Mouse (Mus musculus): ENCODE results near the gene Brca2. TPM values are rescaled to one million over a fixed set of nuclear protein-coding genes. Genes with fewer than 3 reads are reported as not detected.

Brca2 gene
- polyA plus RNA-seq, 1 experiment from 2014 or later: 30.0 TPM

DNA sequence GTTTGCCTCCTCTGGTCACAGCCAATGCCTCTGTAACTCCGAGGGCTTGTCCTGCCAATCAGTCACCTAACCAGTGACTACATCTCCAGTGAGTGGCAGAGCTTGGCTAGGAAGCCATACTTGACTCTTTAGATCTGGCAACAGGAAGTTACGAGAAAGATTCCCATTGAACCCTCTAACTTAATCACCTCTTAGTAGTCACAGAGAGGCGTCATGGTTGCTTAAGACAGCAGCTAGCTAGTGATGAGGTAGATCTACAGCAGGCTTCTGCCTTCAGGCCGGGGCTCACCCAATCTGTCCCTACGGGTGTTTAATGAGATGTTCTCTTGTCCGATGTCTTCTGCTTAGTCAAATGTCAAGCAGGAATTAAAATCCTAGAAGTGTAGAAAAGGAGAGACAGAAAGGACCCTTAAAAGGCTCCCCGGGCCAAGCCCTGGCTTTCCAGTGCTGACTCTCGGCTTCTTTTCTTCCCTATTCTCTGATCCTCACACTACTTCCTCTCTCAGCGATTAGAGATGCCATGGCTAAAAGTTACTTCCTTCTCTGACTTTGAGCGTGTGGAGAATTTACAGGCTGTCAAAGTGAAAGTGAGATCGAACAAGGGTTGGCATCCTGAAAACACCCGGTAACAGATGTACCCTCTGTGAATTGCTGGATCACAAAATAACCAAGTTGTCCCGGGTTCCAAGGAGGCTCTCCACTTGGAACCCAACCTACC lies 69.9 kb downstream of the Brca2 start:
- whole genome bisulfite sequencing: 51% methylated on average over 13 of the region's 13 CpGs
- H3K27ac ChIP-seq (ENCODE audit: low read depth, low read length): no peak overlapping the region
- peaks cover 22% of the 10 kb centered on the region for H3K4me1 ChIP-seq (replicated peaks; ENCODE audit: control insufficient read depth, insufficient read depth, low read length)

GRCm38 (mm10) chr5:150592904-150593755 lies 70.7 kb downstream of the Brca2 start:
- H3K4me3 ChIP-seq (ENCODE audit: low read depth, low read length): peak overlapping the region; percentile 93
- no peaks in the 10 kb centered on the region for H3K9me3 ChIP-seq (ENCODE audit: control insufficient read depth, low read length)
- peak overlapping the region; percentile 82 for H3K27ac ChIP-seq (ENCODE audit: low read depth, low read length)
- H3K36me3 ChIP-seq (ENCODE audit: control insufficient read depth, insufficient read depth, low read length): no peaks in the 10 kb centered on the region; the same call in 1 of the 2 replicates
- 6% methylated on average over 40 of the region's 40 CpGs for WGBS
- DNase-seq (ENCODE audit: low spot score): peak; percentile 60
- peak overlapping the region; percentile 94 for H3K4me2 ChIP-seq
- no peaks in the 10 kb centered on the region for H3K27me3 ChIP-seq (replicated peaks; ENCODE audit: control insufficient read depth, insufficient read depth, low read length)
- H3K9ac ChIP-seq (ENCODE audit: low read depth, low read length): peak overlapping the region; percentile 91
- ATAC-seq (replicated peaks; ENCODE audit: low FRiP score): peak; percentile 72
- H3K4me1 ChIP-seq (replicated peaks; ENCODE audit: control insufficient read depth, insufficient read depth, low read length): peaks cover 25% of the 10 kb centered on the region

More for the DNA sequence above, 69.9 kb downstream of the Brca2 start:
- H3K36me3 ChIP-seq (ENCODE audit: control insufficient read depth, insufficient read depth, low read length): no peaks in the 10 kb centered on the region; the same call in 1 of the 2 replicates
- H3K9ac ChIP-seq (ENCODE audit: low read depth, low read length): no peak overlapping the region
- H3K4me2 ChIP-seq: peak overlapping the region; percentile 94
- DNase-seq (ENCODE audit: low spot score): no peak
- no peaks in the 10 kb centered on the region for H3K27me3 ChIP-seq (replicated peaks; ENCODE audit: control insufficient read depth, insufficient read depth, low read length)
- no peak for ATAC-seq (replicated peaks; ENCODE audit: low FRiP score)
- H3K4me3 ChIP-seq (ENCODE audit: low read depth, low read length): peak overlapping the region; percentile 93
- no peaks in the 10 kb centered on the region for H3K9me3 ChIP-seq (ENCODE audit: control insufficient read depth, low read length)

GRCm38 (mm10) chr5:150593756-150594648 lies 71.6 kb downstream of the Brca2 start:
- H3K9me3 ChIP-seq (ENCODE audit: control insufficient read depth, low read length): no peaks in the 10 kb centered on the region
- H3K9ac ChIP-seq (ENCODE audit: low read depth, low read length): peak overlapping the region; percentile 91
- no peaks in the 10 kb centered on the region for H3K27me3 ChIP-seq (replicated peaks; ENCODE audit: control insufficient read depth, insufficient read depth, low read length)
- peak; percentile 77 for ATAC-seq (replicated peaks; ENCODE audit: low FRiP score)
- under 1% methylated on average over 94 of the region's 102 CpGs for WGBS
- peak overlapping the region; percentile 82 for H3K27ac ChIP-seq (ENCODE audit: low read depth, low read length)
- H3K4me1 ChIP-seq (replicated peaks; ENCODE audit: control insufficient read depth, insufficient read depth, low read length): peaks cover 31% of the 10 kb centered on the region
- H3K4me3 ChIP-seq (ENCODE audit: low read depth, low read length): peak overlapping the region; percentile 93
- H3K4me2 ChIP-seq: peak overlapping the region; percentile 94
- DNase-seq (ENCODE audit: low spot score): peak; percentile 59
- H3K36me3 ChIP-seq (ENCODE audit: control insufficient read depth, insufficient read depth, low read length): no peaks in the 10 kb centered on the region; the same call in 1 of the 2 replicates

DNA sequence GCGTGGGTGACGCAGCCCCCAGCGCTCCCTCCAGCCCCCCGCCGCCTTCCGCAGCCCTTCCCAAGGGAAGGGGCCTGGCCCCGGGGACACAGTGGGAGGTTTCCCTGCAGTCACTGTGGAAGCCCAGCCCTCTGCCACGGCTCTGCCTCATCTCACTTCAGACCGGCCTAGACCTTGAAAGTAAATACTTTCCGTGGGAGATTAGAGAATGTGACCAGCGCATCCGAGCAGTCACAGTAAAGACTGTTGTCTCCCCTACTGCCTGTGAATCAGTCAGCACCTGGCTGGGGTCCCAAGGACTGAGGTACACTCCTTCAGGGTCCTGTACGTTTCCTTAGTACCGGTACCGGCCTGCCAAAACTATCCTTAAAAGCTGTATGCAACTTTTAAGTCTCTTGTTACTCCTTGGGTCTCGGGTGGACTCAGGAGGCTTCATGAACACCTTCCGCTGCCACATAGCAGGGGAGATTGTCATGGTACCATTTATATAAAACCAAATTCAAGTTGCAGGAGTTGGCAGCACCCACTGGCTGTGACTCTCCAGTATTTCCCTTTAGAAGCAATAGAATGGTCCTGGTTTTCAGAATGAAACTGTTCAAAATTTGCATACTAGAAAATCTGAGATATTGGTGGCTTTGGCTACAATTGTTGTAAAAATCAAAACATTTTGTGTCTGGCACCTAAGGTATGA lies 72.4 kb downstream of the Brca2 start:
- H3K27ac ChIP-seq (ENCODE audit: low read depth, low read length): no peak overlapping the region
- H3K27me3 ChIP-seq (replicated peaks; ENCODE audit: control insufficient read depth, insufficient read depth, low read length): no peaks in the 10 kb centered on the region
- 14% methylated on average over 15 of the region's 17 CpGs for WGBS
- peak overlapping the region; percentile 93 for H3K4me3 ChIP-seq (ENCODE audit: low read depth, low read length)
- DNase-seq (ENCODE audit: low spot score) (no peak), ATAC-seq (replicated peaks; ENCODE audit: low FRiP score) (no peak)
- H3K9ac ChIP-seq (ENCODE audit: low read depth, low read length): peak overlapping the region; percentile 91
- H3K4me2 ChIP-seq: peak overlapping the region; percentile 94
- no peaks in the 10 kb centered on the region for H3K9me3 ChIP-seq (ENCODE audit: control insufficient read depth, low read length)
- peaks cover 32% of the 10 kb centered on the region for H3K4me1 ChIP-seq (replicated peaks; ENCODE audit: control insufficient read depth, insufficient read depth, low read length)
- no peaks in the 10 kb centered on the region; the same call in 1 of the 2 replicates for H3K36me3 ChIP-seq (ENCODE audit: control insufficient read depth, insufficient read depth, low read length)

GRCm38 (mm10) chr5:150595366-150596016 lies 73.1 kb downstream of the Brca2 start:
- ATAC-seq (replicated peaks; ENCODE audit: low FRiP score): no peak
- WGBS: 33% methylated on average over 11 of the region's 11 CpGs
- H3K4me2 ChIP-seq: peak overlapping the region; percentile 94; the same call in 1 of the 2 replicates
- H3K27me3 ChIP-seq (replicated peaks; ENCODE audit: control insufficient read depth, insufficient read depth, low read length): no peaks in the 10 kb centered on the region
- H3K9ac ChIP-seq (ENCODE audit: low read depth, low read length): no peak overlapping the region
- H3K4me1 ChIP-seq (replicated peaks; ENCODE audit: control insufficient read depth, insufficient read depth, low read length): peaks cover 39% of the 10 kb centered on the region
- no peak overlapping the region; the same call in 1 of the 2 replicates for H3K4me3 ChIP-seq (ENCODE audit: low read depth, low read length)
- H3K27ac ChIP-seq (ENCODE audit: low read depth, low read length): no peak overlapping the region
- H3K36me3 ChIP-seq (ENCODE audit: control insufficient read depth, insufficient read depth, low read length): no peaks in the 10 kb centered on the region; the same call in 1 of the 2 replicates
- no peak for DNase-seq (ENCODE audit: low spot score)
- H3K9me3 ChIP-seq (ENCODE audit: control insufficient read depth, low read length): no peaks in the 10 kb centered on the region

DNA sequence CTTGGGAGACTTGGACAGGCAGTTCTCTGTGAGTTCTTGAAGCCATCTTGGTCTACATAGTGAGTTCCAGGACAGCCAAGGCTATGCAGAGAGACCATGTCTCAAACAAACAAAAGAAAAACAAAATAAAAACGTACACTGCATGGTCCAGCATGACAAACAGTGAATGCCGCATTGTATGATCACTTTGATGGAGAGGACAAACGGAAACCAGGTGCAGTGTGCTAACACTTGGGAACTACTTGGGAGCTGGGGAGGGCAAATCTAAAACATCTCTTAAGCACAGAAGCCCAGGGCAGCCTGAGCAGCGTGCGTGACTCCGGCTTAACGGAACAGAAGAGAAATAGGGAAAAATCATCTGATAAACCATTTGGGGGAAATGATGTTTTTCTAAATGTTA lies 74.7 kb downstream of the Brca2 start, which contains the start of gene N4bp2l1:
Gene N4bp2l1, minus strand, starts transcription at position 101 of the 400 bp plus-strand sequence.
- 89% methylated on average over 7 of the region's 7 CpGs for whole genome bisulfite sequencing
- no peaks in the 10 kb centered on the region; the same call in 1 of the 2 replicates for H3K36me3 ChIP-seq (ENCODE audit: control insufficient read depth, insufficient read depth, low read length)
- peaks cover 39% of the 10 kb centered on the region for H3K4me1 ChIP-seq (replicated peaks; ENCODE audit: control insufficient read depth, insufficient read depth, low read length)
- H3K9ac ChIP-seq (ENCODE audit: low read depth, low read length): no peak within 1 kb of the TSS
- no peaks in the 10 kb centered on the region for H3K9me3 ChIP-seq (ENCODE audit: control insufficient read depth, low read length)
- no peak within 1 kb of the TSS for H3K4me3 ChIP-seq (ENCODE audit: low read depth, low read length)
- no peak within 1 kb of the TSS; the same call in 1 of the 2 replicates for H3K4me2 ChIP-seq
- ATAC-seq (replicated peaks; ENCODE audit: low FRiP score) (no peak), DNase-seq (ENCODE audit: low spot score) (no peak)
- no peaks in the 10 kb centered on the region for H3K27me3 ChIP-seq (replicated peaks; ENCODE audit: control insufficient read depth, insufficient read depth, low read length)
- no peak within 1 kb of the TSS for H3K27ac ChIP-seq (ENCODE audit: low read depth, low read length)

DNA sequence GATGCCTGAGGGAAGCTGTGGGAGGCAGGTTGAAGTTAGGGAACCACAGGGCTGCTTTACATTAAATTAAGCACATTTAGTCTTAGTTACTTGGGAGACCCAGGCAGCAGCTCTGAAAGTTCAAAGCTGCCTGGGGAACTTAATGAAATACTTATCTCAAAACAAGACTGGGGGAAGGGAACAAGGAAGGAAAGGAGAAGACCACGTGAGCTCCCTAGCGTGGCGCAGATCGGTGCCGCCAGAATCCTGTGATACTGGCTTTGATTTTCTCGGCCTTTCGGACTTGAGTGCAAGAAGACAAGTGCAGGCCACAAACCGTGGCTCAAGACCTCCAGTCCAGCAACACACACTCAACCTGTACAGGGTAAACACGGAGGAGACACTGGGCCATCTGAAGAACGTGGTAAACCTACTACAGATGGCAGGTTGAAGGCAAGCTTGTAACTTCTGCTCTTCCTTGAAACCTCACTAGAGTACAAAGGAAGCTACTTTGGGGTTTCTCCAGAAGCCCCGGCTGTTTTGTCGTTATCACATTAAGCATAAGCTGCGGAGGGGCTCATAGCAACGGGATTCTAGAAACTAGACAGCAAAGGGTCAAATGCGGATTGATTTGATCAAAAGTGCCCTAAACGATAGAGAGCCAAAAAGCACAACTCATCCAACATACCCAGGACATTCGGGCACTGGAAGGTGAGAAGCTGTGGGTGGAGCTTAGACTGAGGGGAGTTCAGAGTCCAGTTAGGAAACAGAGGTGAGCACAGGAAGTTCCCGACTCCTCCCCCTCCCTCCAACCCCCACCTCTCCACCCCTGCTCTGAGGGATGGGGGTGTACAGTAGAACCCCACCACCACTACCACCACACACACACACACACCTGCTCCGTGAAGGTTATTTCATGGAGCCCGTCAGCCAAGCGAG lies 76.0 kb downstream of the Brca2 start:
- Histone ChIP-seq H3K27ac (ENCODE audit: low read depth, low read length) (no peak overlapping the region; the same call in 1 of the 2 replicates), H3K9ac (ENCODE audit: low read depth, low read length) (peak overlapping the region; percentile 48), H3K27me3 (replicated peaks; ENCODE audit: control insufficient read depth, insufficient read depth, low read length) (no peaks in the 10 kb centered on the region), H3K4me3 (ENCODE audit: low read depth, low read length) (no peak overlapping the region), H3K4me1 (replicated peaks; ENCODE audit: control insufficient read depth, insufficient read depth, low read length) (peaks cover 31% of the 10 kb centered on the region), H3K9me3 (ENCODE audit: control insufficient read depth, low read length) (no peaks in the 10 kb centered on the region), H3K36me3 (ENCODE audit: control insufficient read depth, insufficient read depth, low read length) (no peaks in the 10 kb centered on the region), H3K4me2 (peak overlapping the region; percentile 51)
- 40% methylated on average over 21 of the region's 21 CpGs for WGBS
- DNase-seq (ENCODE audit: low spot score) (no peak), ATAC-seq (replicated peaks; ENCODE audit: low FRiP score) (peak; percentile 18; the same call in 1 of the 2 replicates)
